Mouse (Mus musculus): ENCODE data around the gene Phlda1.
A peak's percentile ranks its signal among the peaks of the same experiment; 100 is the strongest.

Gene Phlda1

DNA sequence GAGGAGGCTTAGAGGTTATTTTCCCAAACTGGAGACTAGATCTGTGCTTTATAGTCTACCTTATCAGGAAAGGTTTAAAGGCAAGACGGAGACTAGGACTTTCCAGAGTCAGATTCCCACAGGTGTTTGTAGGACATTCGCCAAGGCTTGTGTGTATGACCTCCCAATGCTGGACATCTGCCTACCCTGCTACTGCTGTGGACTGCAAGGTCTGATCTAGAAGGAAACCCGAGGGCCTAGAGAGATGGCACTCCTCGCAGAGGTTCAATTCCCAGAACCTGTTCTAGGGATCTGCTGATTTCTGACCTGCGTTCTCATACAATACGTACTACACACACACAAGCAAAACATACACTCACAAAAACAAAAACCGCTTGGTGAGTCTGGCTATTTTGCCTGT is 680 bp upstream of the Phlda1 start:
- peak; percentile 28 to 36 for DNase-seq

DNA sequence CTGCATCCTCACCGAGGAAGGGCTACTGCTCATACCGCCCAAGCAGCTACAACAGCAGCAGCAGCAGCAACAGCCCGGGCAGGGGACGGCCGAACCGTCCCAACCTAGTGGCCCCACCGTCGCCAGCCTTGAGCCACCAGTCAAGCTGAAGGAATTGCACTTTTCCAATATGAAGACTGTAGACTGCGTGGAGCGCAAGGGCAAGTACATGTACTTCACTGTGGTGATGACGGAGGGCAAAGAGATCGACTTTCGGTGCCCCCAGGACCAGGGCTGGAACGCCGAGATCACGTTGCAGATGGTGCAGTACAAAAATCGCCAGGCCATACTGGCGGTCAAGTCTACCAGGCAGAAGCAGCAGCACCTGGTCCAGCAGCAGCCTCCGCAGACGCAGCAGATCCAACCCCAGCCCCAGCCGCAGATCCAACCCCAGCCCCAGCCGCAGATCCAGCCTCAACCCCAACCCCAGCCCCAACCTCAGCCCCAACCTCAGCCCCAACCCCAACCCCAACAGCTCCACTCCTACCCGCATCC is 907 bp downstream of the Phlda1 start:
- DNase-seq = peak; percentile 38 to 59

DNA sequence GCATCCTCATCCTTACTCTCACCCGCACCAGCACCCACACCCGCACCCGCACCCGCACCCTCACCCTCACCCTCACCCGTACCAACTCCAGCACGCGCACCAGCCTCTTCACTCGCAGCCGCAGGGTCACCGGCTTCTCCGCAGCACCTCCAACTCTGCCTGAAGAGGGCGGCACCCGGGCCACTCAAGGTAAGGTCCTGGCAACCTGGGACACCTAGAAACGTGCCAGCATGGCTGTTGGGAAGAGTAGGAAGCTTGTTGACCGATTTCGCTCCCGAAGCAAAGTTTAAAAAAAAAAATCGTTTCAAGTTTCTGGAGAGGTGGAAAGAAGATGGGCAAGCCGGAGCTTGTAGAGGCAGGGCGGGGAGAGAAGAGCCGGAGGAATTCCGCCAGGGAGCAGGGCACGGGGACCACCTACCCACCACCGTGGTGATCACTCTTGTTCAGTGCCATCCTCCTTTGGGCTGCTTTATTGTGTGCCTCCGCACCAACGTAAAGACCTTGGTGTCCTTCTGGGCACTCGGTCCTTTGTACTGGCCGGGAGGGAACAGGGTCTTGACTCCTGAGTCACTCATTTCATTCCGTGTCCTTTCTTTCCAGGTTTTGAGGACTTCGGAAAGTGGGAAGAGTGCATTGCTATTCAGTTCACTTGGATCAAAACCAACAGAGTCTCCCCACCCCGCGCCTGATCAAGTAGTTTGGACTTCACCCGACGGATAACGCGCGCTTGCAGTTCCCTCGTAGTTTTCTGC is 1.6 kb downstream of the Phlda1 start:
- peak; percentile 78 to 80 for DNase-seq

DNA sequence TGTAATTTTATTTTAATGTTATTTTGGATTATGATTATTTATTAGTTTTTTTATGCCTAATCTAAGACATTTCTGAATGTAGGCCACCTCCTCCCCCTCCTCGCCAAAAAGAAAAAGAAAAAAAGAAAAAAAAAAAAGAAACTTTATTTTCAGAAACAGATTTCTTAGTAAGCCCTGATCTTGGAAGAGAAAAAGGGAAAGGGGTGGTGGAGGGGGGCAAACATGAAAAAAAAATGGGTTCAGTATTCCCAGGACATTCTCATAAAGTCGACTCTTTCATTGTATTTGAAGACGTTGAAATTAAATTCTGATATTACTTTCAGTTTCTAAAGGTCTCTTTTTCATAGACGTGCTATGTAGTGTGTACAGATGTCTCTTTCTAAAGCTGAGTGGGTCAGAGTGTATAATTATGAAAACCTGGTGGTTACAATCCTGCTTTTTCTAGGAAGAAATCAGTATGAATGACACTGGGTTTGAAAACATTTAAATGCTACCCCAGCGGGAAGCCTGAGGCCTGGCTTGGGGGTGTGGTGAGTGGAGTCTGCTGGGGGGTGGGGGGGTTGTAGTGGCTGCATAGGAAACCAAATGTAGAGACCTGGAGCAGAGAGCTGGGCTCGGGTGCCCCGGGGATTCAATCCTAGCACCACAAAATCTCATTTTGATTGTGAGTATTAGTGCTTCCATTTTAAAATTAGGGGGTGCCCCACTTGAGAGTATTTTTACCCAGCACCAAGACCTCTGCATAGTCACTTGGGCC is 2.4 kb downstream of the Phlda1 start:
- no peak for DNase-seq

DNA sequence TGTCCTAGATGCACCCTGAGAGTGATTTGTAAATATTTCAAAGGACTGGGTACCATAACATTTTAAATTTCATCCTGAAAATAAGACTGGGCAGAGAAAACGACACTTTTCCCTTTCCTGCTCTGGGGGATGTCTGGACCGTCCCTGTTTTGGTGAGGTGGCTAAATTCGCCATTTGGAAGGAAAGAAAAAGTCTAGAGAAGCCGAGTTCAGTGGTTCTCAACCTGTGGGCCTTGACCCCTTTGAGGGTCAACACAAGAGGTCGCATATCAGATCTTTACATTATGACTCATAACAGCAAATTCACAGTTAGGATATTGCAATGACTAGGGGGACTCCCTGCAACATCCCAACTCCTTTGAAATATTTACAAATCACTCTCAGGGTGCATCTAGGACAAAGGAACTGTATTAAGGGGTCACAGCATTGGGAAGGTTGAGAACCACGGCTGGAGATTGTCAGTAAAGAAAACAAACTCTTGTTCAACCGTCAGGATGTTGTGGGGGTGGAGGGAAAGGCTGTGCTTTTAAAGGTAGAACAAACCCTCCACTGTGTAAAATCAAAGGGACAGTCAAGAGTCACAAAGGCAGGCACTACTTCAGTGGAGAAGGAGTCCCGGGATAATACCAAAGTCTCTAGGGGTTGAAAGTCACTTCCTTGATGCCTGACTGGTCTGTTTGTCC is 3.2 kb downstream of the Phlda1 start:
- DNase-seq = no peak

DNA sequence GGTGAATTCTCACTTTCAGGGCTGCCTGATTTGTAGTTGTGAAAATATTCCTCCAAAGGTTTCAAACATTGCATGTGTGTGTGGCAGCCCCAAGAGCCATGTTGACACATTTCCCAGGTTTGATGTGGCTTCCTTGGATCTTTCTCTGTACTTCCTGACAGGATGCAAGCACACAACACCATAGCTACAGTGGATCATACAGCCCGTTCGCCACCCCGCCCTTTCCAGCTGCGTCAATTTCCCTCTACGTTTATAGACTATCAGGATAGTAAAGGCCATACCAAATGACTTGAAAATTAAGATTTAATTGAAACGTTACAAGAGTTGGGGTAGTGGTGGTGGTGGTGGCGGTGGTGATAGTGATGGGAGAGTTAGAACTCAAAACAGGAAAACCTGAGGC is 3.9 kb downstream of the Phlda1 start:
- DNase-seq = no peak

DNA sequence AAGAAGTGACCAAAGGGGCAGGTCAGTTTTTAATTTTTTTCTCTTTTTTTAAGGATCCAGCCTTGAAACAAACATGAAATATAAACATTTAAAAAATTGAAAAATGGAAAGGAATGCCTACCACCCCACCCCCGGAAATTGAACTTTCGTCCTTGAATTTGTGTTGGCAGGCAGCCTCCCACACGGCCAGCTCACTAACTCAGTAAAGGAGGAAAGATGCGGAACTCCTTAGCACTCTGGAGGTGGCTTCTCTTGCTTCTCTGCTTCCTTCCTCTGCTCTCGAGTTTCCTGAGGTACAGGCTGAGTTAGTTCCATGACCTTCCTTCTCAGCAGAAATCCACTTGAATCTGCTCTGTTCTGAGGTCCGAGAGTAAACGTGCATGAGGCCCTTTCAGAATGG is 4.7 kb downstream of the Phlda1 start:
- DNase-seq = no peak

DNA sequence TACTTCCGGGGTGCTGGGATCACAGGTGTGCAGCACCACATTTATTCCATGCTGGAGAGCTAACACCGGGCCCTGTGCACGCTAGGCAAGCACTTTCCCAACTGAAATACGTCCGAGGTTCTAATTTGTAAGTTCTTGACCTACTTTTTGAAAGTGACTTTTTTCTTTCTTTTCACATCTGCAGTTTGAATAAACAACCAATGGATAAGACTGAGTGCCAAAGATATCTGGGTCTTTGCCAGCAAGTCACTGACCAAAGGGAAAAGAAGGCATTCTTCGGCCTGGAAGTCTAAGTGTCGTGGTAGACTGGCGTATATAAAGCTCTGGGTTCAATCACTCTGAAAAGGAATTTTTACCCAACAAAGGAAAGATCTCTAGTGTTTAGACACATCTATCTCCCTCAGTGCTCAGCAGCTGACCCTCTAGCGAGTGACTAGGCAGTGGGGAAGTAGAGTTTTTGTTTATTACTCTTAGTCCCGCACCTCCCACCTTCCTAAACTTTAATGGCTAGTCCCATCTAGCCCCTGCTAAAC is 6.0 kb downstream of the Phlda1 start:
- no peak for DNase-seq

DNA sequence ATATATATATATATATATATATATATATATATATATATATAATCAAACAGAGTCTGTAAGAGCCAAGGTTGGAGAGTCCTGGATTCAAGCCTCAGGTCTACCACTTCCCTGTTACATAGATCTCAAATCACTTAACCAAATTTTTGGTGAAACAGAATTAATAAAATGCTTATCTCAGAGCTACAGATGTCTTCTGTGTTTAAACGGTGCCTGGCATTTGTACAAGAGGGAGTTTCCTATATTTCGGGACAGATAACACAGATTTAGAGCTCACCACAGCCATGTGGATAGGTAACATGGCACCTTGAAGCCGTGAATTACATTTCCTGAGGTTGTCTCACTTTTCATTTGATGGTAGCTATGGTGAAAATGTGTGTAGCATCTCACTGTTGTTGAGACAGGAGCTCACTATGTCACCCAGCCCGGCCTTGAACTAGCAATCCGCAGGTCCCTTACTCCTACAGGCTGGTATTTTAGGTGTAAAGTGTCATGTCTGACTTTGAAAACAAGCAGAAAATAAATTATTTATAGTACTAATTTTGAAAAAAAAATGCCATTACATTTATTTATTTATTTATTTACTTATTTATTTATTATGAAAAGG is 8.3 kb downstream of the Phlda1 start:
- no peak for DNase-seq

DNA sequence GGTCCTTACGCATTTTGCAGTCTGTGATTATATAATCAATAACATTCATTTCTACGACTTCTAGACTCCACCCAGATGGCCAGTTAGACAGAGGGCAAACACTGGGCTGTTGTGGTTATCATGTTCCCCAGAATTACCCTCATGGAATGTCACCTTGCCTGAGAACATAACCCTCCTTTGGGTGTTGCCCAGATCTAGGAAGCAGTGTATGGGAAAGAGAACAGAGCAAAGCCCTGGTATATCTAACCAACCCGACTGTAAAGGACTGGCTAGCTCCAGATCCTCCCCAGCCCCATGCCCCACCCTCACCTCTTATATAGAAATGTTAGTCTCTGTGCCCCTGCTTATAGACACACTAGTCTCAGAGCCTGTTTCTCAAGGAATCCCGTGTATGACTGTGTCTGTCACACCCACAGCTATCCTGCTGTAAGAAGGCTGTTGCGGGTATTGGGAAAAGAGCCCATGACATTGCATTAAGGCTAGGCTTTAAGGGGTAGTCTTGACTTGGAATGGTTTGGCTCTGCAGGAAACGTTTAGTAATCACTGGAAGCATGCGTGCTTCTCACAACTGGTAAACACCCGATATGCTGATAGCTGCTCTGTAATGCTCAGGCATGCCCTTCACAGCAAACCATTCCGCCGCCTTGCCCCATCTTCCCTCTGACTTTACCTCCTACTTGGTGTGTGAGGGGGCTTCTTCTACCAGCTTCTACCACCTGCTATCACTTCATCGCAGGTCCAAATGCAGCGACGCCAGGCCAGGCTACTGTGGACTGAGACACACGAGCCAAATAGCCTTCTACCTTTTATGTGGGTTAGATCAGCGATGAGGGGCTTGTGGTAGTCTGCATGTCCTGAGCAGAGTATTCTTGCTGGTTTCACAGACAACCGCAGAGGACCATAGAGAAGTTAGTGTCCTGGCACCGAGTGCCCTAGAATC is 9.3 kb downstream of the Phlda1 start:
- no peak for DNase-seq

DNA sequence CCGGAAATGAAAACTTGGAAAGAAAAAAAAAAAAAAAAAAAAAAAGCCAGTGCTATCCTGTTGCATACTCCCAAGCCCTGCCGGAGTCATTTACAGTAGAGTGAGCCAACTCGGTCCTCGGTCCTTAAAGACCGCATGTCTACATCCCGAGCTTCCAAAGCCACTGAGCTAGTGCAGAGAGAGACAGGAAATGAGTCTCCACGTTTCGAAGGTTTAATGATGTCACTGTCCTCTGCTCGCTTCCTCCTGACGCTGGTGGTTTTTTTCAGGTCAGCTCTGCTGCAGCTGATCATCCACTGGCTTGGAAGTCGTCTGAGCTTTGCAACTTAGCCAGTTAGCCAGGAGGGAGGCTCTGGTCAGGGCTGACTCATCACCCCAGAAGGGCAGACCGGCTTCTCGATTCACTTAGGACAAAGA is 10.1 kb downstream of the Phlda1 start:
- no peak for DNase-seq

DNA sequence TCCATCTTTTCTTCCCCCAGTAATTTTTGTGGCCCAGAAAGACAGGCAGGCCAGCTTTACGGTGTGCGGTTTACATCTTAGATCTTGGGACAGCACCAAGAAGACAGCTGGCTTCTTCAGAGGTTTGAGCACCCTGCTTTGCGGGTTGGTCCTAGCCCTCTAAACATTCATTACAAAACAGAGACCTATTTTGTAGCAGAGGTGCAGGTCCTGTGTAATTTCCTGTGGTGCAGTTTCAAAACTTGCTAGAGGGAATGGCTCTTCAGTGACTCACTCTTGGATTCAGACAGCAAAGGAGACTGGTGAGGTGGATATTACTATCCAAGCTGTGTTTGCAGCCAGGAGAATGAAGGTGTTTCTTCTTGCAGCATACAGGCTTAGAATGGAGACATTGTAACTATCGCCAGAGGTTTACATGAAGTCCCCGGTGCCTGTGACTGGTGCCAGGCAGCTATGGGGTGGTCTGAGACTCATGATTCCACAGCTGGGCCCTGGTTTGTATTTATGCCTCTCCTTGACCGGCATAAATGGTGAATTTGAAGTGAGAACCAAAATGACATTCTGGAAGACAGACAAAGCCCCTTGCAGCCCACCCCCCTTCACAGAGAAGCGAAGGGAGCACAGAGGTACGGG is 10.8 kb downstream of the Phlda1 start:
- no peak for DNase-seq

DNA sequence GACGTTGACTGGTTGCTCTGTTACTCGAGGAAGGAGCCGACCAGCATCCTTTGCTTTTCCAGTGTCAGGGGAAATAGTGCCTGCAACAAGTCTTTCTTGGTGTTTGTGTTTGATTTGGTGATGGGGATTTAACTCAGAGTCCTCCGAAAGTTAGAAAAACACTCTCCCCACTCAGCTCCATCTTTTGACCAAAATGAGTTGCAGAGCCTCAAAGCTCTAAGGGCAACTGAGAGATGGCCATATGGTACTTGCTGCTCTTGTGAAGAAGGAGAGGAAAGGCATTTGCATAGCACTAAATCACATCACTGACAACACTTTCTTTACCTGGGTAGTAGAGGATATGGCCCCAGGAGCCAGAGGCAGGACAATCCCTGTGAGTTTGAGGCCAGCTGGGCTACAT is 12.3 kb downstream of the Phlda1 start:
- DNase-seq = no peak

DNA sequence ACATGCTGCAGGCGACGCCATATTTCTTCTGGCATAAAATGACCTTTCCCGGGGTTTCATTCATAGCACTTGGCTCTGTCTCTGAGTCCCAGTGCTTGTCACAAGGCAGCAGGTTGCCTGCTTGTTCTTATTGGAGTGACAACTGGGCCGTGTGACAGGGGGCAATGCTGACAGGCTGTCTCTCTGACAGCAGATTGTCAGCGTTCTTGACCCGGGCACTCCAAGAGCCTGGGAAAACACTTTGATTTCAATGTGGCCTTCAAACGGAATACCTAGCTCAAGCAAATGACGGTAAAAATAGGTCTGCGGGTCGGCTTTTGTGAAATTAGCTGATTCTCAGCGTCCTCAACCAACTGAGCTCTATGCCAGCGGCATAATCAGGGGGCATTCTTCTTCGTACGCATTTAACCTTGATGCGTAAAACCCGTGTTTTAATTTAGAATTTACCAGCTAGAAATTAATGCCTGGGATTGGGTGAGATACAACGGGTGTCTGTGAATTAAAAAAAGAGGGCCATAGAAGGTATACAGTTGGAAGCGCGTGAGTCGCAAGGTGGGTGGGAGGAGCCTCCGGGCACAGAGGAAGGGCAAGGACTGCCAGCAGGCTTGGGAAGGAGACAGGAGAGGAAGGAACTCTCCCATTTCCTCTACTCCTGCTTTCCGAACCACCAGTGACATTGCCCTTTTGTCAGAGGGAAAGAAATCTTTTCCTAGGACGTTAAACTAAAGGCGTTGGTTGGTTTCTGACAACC is 13.7 kb downstream of the Phlda1 start:
- DNase-seq = peak; percentile 70 to 75

DNA sequence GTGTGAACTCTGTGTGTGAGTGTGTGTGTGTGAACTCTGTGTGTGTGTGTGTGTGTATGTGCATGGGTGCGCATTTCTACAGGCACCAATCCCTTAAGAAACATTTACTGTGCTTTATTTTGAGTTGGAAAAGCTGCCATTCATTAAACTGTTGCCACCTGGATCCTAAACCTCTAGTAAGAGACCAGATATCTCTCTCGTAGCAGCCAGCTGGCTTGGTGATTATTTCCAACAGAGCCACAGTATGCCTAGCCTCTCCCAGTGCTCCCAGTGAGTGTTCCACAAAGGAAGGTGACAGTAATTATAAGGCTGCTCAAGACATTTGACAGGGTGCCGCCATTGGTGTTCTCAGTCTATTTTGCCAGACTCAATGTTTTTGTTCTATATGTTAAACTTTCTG is 14.5 kb downstream of the Phlda1 start:
- peak; percentile 44 to 51 for DNase-seq

DNA sequence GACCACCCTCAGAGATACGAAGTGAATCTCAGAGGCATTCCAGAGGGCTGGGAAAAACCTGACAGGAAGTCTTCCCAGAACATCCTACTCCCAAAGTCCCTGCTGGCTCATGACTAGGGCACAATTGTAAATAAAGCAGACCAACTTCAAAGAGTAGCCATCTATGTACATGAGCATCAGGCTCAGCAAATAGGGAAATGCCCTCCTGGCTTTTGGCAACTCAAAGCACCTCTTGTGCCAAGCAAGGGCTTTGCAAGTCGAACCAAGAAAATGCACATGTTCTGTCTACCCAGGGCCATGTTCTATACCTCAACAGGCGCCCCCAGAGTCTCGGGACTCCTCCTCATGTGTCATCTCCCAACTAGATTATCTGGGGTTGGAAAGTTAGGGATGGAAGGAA is 15.6 kb downstream of the Phlda1 start:
- no peak for DNase-seq

DNA sequence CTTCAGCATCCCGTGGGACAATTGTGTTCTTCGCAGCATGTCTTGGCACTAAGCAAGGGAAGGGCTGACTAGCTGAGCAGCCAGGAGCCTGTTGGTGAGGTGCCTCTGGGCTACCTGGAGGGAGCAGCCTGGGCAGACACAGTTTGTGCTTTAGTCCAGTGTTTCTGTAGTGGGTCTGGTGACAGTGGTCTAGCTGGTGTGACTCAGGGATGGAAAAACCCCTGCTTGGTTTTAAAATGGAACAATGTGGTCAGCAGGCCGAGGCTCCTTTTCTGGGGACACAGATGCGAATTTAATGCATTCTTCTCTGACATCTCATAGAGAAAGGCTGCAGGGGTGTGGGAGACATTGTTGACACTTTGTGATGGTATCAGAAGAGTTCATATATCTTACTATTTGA is 16.1 kb downstream of the Phlda1 start:
- no peak for DNase-seq

DNA sequence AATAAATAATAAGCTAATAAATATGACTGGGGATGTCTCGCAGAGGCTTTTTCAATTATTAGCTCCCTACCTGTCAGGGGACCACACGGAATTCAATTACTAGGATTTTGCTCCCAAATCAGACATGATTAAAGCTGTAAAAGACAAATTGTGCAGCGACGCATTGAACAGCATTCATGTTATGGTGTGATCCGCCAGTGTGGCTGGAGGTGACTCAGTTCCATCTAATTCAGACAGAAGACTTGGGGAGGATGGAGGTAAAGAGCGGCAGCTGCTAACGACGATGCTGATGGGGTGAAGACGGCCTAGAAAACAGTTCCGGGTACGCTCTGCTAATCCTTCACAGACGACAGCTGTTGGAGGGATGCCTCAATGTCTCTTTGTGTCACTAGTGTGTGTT is 17.8 kb downstream of the Phlda1 start:
- DNase-seq = no peak

DNA sequence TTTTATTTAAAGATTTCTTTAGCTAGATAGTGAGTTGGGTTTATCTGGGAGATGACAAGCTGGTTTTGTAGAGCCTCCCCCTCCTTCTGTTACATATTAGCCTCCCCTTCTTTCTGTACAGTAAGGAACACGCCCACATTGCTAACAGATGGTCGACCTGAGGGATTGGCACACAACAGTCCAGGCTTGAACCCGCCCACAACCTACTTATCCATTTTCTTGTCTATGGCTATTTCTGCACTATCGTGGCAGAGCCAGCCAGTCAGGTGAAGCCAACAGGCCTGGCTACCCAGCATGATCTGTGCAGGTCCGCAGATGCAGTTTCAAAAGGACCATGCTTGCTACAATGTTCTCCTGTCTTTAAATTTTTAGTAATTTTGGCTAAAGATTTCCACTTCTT is 21.0 kb downstream of the Phlda1 start:
- peak; percentile 68 to 75 for DNase-seq

DNA sequence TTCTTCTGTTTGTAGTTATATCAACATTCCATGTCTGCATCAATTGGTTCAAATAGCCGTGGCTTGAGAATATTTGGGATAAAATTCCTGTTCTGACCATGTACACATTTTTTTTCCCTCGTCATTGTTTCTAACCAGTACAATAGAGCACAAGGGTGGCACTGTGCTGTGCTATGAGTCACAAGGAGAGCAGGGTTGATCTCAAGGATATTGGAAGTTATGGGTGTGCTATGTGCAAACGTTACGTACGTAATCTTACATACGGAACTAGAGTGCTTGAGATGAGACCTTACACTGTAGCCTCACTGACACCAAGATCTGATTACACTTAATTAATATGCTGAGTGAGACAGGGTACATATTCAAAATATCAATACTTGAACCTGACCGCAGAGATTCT is 21.5 kb downstream of the Phlda1 start:
- no peak for DNase-seq

DNA sequence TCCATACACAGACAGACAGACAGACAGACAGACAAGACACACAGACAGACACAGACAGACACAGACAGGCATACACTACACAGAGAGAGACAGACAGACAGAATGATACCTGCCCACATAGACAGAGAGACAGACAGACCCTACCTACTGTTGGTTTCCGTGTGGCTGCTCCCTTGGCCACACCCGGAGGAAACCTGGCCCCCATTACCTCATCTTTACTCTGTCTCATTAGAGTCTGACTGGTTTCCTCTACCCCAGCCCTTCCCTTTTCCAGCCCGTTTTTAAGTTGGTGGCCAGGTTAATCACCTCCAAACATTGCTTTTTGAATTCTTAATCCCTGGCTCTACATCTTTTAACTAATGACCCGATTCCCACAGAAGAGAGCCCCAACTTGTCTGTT is 22.2 kb downstream of the Phlda1 start:
- no peak for DNase-seq
